Mouse (Mus musculus) olfactory bulb, adult 2 months (tissue): Measurements from ENCODE around the gene Mrps23. TPM values are rescaled to one million over a fixed set of nuclear protein-coding genes. Genes with fewer than 3 reads are reported as not detected.

Experiments
- H3K27ac ChIP-seq: fragments of 200-500 bp; 2 replicates; pipeline ENCODE4 v1.5.1; 2012; ENCODE audit warnings: low read depth, low read length; ENCODE audit not compliant: insufficient read depth
- H3K4me1 ChIP-seq: fragments of 200-500 bp; 2 replicates; pipeline ENCODE4 v1.6.1; 2012; ENCODE audit warnings: low read length; ENCODE audit not compliant: control insufficient read depth, insufficient read depth
- H3K4me3 ChIP-seq: fragments of 200-500 bp; 2 replicates; pipeline ENCODE4 v1.5.1; 2012; ENCODE audit warnings: mild to moderate bottlenecking, low read depth, low read length, moderate library complexity; ENCODE audit not compliant: insufficient read depth
- CTCF ChIP-seq: fragments of 200-500 bp; IDR thresholded peaks from 2 replicates; pipeline ENCODE4 v1.5.1; 2012; ENCODE audit warnings: low read depth, mild to moderate bottlenecking, low read length, moderate library complexity; ENCODE audit not compliant: insufficient read depth
- POLR2A ChIP-seq: fragments of 200-500 bp; IDR thresholded peaks from 2 replicates; pipeline ENCODE4 v1.6.1; 2012; ENCODE audit warnings: mild to moderate bottlenecking, low read depth, low read length, moderate library complexity; ENCODE audit not compliant: insufficient read depth
- WGBS: fragments of 180-500 bp; shearing (Covaris S2); methylation state at CpG from one replicate; pipeline ENCODE4 v1.1.7; 2018; 5-methylcytosine and 5-hydroxymethylcytosine counted together
- polyA plus RNA-seq: library from polyadenylated mRNA; stranded (reverse); fragments of >200 nt; gene quantifications from 2 replicates; pipeline ENCODE4 v1.2.4, GENCODE M21; 2012; ENCODE audit warnings: low replicate concordance; ENCODE audit not compliant: missing spikeins, insufficient read depth, insufficient read length

Mrps23 gene
- polyA plus RNA-seq, 1 experiment: not detected

- Histone ChIP-seq H3K27ac (no peak overlapping the region), H3K4me1 (peaks cover 13% of the 10 kb centered on the region), H3K4me3 (no peak overlapping the region)
- TF ChIP-seq CTCF (no peak), POLR2A (no peak)
- WGBS: 85% methylated on average over 15 of the region's 15 CpGs
Measured at GRCm38 (mm10) chr11:88171876-88172442, 32.2 kb upstream of the Mrps23 start.

- Histone ChIP-seq H3K27ac (0 out of 2 replicates have a peak overlapping the region, but pooled peaks have one; percentile 23), H3K4me3 (no peak overlapping the region), H3K4me1 (peaks cover 13% of the 10 kb centered on the region)
- WGBS: 47% methylated on average over 10 of the region's 10 CpGs
- TF ChIP-seq CTCF: no peak
- TF ChIP-seq POLR2A: no peak
Measured at GRCm38 (mm10) chr11:88172601-88173325, 31.4 kb upstream of the Mrps23 start.

GRCm38 (mm10) chr11:88173386-88174025 is 30.7 kb upstream of the Mrps23 start:
- no peak for TF ChIP-seq POLR2A
- TF ChIP-seq CTCF: no peak
- Histone ChIP-seq H3K4me3 (no peak overlapping the region), H3K4me1 (peaks cover 13% of the 10 kb centered on the region), H3K27ac (no peak overlapping the region; the same call in 1 of the 2 replicates)
- 53% methylated on average over 9 of the region's 9 CpGs for WGBS

DNA sequence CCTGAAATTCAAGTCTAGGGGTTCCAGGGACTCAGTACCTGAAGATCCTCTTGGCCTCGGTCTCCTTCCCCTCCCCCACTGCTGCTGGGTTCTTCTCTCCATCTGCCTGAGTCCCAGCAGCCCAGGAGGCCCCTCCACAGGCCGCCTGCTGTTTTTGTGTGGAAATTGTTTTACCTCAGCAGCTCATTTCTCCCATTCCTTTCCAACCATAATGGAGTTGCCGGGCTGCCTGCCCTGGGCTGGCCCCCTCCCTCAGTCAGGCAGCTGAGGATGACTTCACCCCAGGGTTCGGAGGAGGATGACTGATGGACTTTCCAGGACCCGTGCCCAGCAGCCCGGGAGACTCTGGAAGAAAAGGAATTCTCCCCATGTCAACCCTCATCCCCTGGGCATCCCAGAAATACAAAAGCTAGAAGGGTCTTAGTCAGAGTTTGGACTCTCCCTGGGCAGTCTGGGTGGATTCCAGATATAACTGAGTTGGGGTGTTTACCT is 23.7 kb upstream of the Mrps23 start:
- Histone ChIP-seq H3K4me3 (no peak overlapping the region), H3K4me1 (peaks cover 15% of the 10 kb centered on the region), H3K27ac (no peak overlapping the region)
- 21% methylated on average over 6 of the region's 6 CpGs for WGBS
- TF ChIP-seq CTCF: no peak
- TF ChIP-seq POLR2A: no peak

DNA sequence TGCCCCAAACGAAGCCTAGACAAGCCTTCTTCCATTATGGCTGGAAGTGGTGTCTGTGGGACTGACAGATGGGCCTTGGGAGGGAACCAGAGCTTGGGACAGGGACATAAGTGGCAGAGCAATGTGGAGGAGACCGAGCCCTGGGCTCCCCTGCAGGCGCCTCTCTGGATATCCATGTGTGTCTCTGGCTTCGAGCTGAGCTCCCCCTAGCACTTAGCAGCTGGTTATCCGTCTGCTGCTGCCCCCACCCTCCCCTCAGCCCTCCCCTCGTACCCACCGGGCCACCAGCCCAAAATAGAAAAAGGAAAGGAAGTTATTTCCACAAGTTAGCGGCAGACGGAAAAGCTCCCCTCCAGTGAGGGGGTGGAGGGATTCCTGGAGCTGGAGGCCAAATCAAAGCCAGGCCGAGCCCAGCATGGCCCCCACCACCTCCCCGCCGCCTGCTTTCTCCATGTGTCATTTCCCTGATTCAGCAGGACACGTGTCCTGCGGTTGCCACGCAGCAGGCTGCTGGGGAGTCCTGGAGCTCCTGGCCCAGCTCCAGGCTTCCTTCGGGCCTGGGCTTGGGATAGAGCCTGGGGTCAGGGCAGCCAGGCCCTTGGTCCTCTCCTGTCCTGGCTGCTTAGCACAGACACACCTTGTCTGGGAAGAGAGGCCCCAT is 23.1 kb upstream of the Mrps23 start:
- H3K4me1 ChIP-seq: peaks cover 15% of the 10 kb centered on the region
- TF ChIP-seq CTCF (no peak), POLR2A (no peak)
- no peak overlapping the region for H3K4me3 ChIP-seq
- no peak overlapping the region for H3K27ac ChIP-seq
- 12% methylated on average over 16 of the region's 16 CpGs for WGBS

GRCm38 (mm10) chr11:88184632-88185180 is 19.5 kb upstream of the Mrps23 start:
- H3K4me3 ChIP-seq: no peak overlapping the region
- H3K4me1 ChIP-seq: peaks cover 40% of the 10 kb centered on the region
- WGBS: 90% methylated on average over 17 of the region's 17 CpGs
- no peak overlapping the region for H3K27ac ChIP-seq
- TF ChIP-seq POLR2A (no peak), CTCF (no peak)

DNA sequence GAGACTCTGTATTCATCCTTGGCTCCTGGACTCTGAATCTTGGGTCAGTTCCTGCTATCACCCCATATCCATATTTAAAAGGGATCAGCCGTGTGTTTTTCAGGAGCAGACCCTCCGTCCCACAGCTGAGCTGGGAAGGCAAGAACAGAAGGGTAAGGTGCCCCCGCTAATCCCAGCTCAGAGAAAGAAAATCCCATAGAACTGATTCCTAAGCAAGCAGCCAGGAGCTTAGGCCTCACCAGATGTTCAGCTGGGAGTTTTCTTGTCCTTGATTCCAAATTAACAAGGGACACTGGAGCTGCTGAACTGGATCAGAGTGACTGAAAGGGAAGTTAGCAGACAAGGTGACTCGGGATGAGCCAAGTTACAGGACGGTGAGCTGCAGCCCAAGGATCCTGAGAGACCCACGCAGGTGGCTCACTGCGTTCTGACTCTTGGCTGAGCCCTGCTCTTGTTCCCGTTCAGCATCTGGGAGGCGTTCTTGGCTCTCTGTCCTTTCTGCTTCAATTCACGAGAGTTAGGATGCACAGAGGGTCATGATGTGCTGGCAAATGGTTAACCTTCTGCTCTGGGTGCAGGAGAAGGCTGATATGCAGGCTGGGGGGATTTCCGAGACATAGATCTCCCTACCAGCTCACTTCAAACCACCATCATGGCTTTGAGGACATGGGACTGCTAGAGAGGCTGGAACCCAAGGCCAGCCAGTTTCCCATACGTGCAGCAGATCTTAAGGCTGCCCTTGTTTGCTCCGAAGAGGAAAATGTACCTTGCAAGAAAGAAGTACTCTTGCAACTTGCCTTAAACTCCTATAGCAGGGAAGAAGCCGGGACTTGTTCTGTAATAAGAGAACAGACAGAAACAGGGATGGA is 17.9 kb upstream of the Mrps23 start:
- peaks cover 27% of the 10 kb centered on the region for H3K4me1 ChIP-seq
- peak overlapping the region; percentile 32; the same call in 1 of the 2 replicates for H3K27ac ChIP-seq
- no peak overlapping the region for H3K4me3 ChIP-seq
- TF ChIP-seq POLR2A (no peak), CTCF (no peak)
- WGBS: 81% methylated on average over 14 of the region's 14 CpGs

DNA sequence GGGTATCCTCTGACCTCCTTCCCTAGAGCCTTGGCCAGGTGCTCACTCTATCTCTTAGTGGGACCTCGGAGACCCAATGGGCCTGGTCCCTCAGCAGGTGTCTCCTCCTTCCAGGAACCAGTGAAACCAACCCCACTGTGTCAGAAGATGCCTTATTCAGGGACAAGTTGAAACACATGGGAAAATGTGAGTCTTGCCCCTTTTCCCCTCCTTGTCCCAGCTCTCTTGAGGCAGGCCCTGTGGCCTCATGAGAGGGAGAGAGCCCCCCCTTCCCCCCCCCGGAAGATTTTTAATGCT is 17.3 kb upstream of the Mrps23 start:
- H3K4me1 ChIP-seq: peaks cover 25% of the 10 kb centered on the region
- 35% methylated on average over 2 of the region's 2 CpGs for WGBS
- peak overlapping the region; percentile 32; the same call in 1 of the 2 replicates for H3K27ac ChIP-seq
- H3K4me3 ChIP-seq: no peak overlapping the region
- TF ChIP-seq CTCF: no peak
- TF ChIP-seq POLR2A: no peak
